Mouse (Mus musculus): Measurements from ENCODE around the gene Vwc2.

The Vwc2 gene

GRCm38 (mm10) chr11:11242694-11243377 is 128.8 kb downstream of the Vwc2 start:
- DNase-seq (ENCODE audit: low read depth), result no peak

- DNase-seq (ENCODE audit: low read depth), result no peak
Observed at GRCm38 (mm10) chr11:11257348-11257747, 143.3 kb downstream of the Vwc2 start.

GRCm38 (mm10) chr11:11280128-11280527 is 166.1 kb downstream of the Vwc2 start:
- DNase-seq (ENCODE audit: low read depth), result no peak

- DNase-seq (ENCODE audit: low read depth), result no peak
Observed at GRCm38 (mm10) chr11:11283512-11283911, 169.5 kb downstream of the Vwc2 start.

Measured in induced T-regulatory cell, adult 2 months (primary cell).